Comparison of ENCODE assay signal across 28 mouse cellular contexts in the genomic region with DNA sequence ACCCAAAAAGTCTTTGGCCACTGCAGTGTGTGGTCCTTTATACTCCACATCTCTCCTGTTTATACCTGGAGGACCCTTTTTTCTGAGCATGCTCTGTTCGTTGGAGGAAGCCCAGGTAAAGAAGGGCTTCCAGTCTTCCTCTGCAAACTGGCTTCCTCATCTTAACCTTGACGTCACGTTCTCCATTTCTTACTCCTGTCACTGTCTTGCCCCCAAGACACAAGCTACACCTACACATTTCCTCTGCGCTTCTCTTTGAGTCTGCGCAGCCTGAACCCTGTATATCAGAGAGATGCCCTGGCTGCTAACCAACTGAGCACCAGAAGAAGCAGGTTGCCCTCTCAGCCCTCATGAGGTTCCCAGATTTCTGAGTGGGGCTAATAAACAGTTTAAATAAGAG. TPM values are rescaled to one million over a fixed set of nuclear protein-coding genes. Genes with fewer than 3 reads are reported as not detected.
DNase-seq lines count a peak whose midpoint lies in the region; ATAC-seq and TF ChIP-seq lines count a peak whose summit lies in the region.
"Had no signal": no experiment of that assay in that cellular context is flagged by ENCODE, and none has a peak within 500 bp of the region (broad histone marks: within the 10 kb centered on the region; RNA-seq: fewer than 3 reads in every experiment).

No protein-coding gene starts in this region.

- H3K27ac ChIP-seq in heart, embryonic 10.5 days: 0 out of 2 replicates have a peak overlapping the region, but pooled peaks have one; percentile 45
- H3K27ac ChIP-seq in lung, embryonic 15.5 days: peak overlapping the region; percentile 43; the same call in 1 of the 2 replicates
- peak overlapping the region; percentile 84; the same call in 1 of the 2 replicates for H3K27ac ChIP-seq in stomach, postnatal 0 days (replicated peaks)
- H3K27ac ChIP-seq: embryonic facial prominence, embryonic 13.5 days; forebrain, embryonic 12.5 days; hindbrain, embryonic 14.5 days; limb, embryonic 12.5 days; midbrain, embryonic 15.5 days; neural tube, embryonic 13.5 days had no signal

- intact Hi-C loops in heart, postnatal 14 days (cut with DNase I): no loop called here

- no peaks in the 10 kb centered on the region for H3K9me3 ChIP-seq in heart, embryonic 10.5 days
- H3K9me3 ChIP-seq in lung, embryonic 15.5 days: no peaks in the 10 kb centered on the region
- H3K9me3 ChIP-seq in stomach, postnatal 0 days (ENCODE audit: control insufficient read depth, low read length): no peaks in the 10 kb centered on the region
- H3K9me3 ChIP-seq: embryonic facial prominence, embryonic 13.5 days; forebrain, embryonic 12.5 days; intestine, embryonic 15.5 days; limb, embryonic 12.5 days; midbrain, embryonic 15.5 days; neural tube, embryonic 13.5 days had no signal

- H3K9ac ChIP-seq in lung, embryonic 15.5 days: no peak overlapping the region
- no peak overlapping the region for H3K9ac ChIP-seq in stomach, postnatal 0 days (ENCODE audit: low read length)
- H3K9ac ChIP-seq: embryonic facial prominence, embryonic 13.5 days; forebrain, embryonic 12.5 days; hindbrain, embryonic 14.5 days; intestine, embryonic 15.5 days; limb, embryonic 12.5 days; liver, postnatal 0 days; midbrain, embryonic 15.5 days; neural tube, embryonic 13.5 days had no signal

- no peak overlapping the region for H3K4me2 ChIP-seq in lung, embryonic 15.5 days
- no peak overlapping the region for H3K4me2 ChIP-seq in stomach, postnatal 0 days (replicated peaks; ENCODE audit: low read depth)
- H3K4me2 ChIP-seq: embryonic facial prominence, embryonic 13.5 days; forebrain, embryonic 12.5 days; hindbrain, embryonic 14.5 days; intestine, embryonic 15.5 days; limb, embryonic 12.5 days; liver, embryonic 11.5 days; midbrain, embryonic 15.5 days; neural tube, embryonic 13.5 days had no signal

- no peak overlapping the region for H3K4me3 ChIP-seq in heart, embryonic 10.5 days
- no peak overlapping the region for H3K4me3 ChIP-seq in lung, embryonic 15.5 days
- no peak overlapping the region for H3K4me3 ChIP-seq in stomach, postnatal 0 days (ENCODE audit: low read depth, low read length)
- H3K4me3 ChIP-seq: embryonic facial prominence, embryonic 13.5 days; erythroblast, embryonic 14.5 days; forebrain, embryonic 12.5 days; intestine, embryonic 15.5 days; limb, embryonic 12.5 days; midbrain, embryonic 15.5 days; neural tube, embryonic 13.5 days had no signal

- ATAC-seq in lung, embryonic 15.5 days (ENCODE audit: borderline replicate concordance, extremely low read depth, low FRiP score, low TSS enrichment): no peak
- no peak for ATAC-seq in stomach, postnatal 0 days (ENCODE audit: low FRiP score, low TSS enrichment)
- ATAC-seq: activated CD4-positive, CD25-positive, alpha-beta regulatory T cell, adult 4 months; liver, postnatal 0 days; midbrain, embryonic 15.5 days had no signal

- DNase-seq in heart, embryonic 10.5 days (ENCODE audit: low spot score): no peak
- DNase-seq in heart, postnatal 14 days: no peak
- DNase-seq in lung, postnatal 25 days (ENCODE audit: low spot score): no peak
- peak; percentile 3 for DNase-seq in induced T-regulatory cell, adult 2 months (ENCODE audit: low read depth)
- no peak for DNase-seq in stomach, postnatal 0 days (ENCODE audit: low spot score)
- DNase-seq in Muller cell, postnatal 12 days (ENCODE audit: inconsistent ontology term): no peak
- DNase-seq: adrenal gland, adult 8-10 months; cerebellum, adult 18-20 months; embryo, embryonic 11 days; gastrocnemius, postnatal 36 days; heart, postnatal 36 days; kidney, adult 8-10 months; kidney, postnatal 36 days; liver, postnatal 0 days; retina, postnatal 1 day; right cerebral cortex, postnatal 4 days had no signal

- no peak for TF ChIP-seq EP300 in stomach, postnatal 0 days (optimal IDR thresholded peaks at IDR 0.05)

- no peaks in the 10 kb centered on the region for H3K36me3 ChIP-seq in heart, embryonic 10.5 days
- no peaks in the 10 kb centered on the region for H3K36me3 ChIP-seq in lung, embryonic 15.5 days
- H3K36me3 ChIP-seq in stomach, postnatal 0 days (ENCODE audit: control insufficient read depth, insufficient read depth, low read length): no peaks in the 10 kb centered on the region
- H3K36me3 ChIP-seq: embryonic facial prominence, embryonic 13.5 days; forebrain, embryonic 12.5 days; intestine, embryonic 15.5 days; limb, embryonic 12.5 days; midbrain, embryonic 15.5 days; neural tube, embryonic 13.5 days had no signal

- peaks cover 28% of the 10 kb centered on the region for H3K4me1 ChIP-seq in heart, embryonic 10.5 days
- H3K4me1 ChIP-seq in lung, embryonic 15.5 days: peaks cover 21% of the 10 kb centered on the region
- no peaks in the 10 kb centered on the region for H3K4me1 ChIP-seq in stomach, postnatal 0 days (replicated peaks; ENCODE audit: control insufficient read depth, insufficient read depth)

- H3K27me3 ChIP-seq in heart, embryonic 10.5 days (ENCODE audit: insufficient read depth, poor library complexity, severe bottlenecking): 0 out of 2 replicates have a peak, but pooled peaks cover 6% of the 10 kb centered on the region
- no peaks in the 10 kb centered on the region for H3K27me3 ChIP-seq in lung, embryonic 15.5 days
- no peaks in the 10 kb centered on the region for H3K27me3 ChIP-seq in stomach, postnatal 0 days (ENCODE audit: control insufficient read depth, insufficient read depth, low read length)
- H3K27me3 ChIP-seq: embryonic facial prominence, embryonic 13.5 days; forebrain, embryonic 12.5 days; intestine, embryonic 15.5 days; limb, embryonic 12.5 days; midbrain, embryonic 15.5 days; neural tube, embryonic 13.5 days had no signal

- 79% methylated on average over 5 of the region's 5 CpGs for WGBS in heart, embryonic 10.5 days
- 66% methylated on average over 5 of the region's 5 CpGs for WGBS in lung, embryonic 15.5 days
- 77% methylated on average over 5 of the region's 5 CpGs for WGBS in stomach, postnatal 0 days

- TF ChIP-seq CTCF in stomach, postnatal 0 days (IDR thresholded peaks at IDR 0.05; ENCODE audit: low read depth): no peak

RNA-seq across cellular contexts. Expression of gene Zfp90, which starts 35.8 kb away (rescaled TPM):
- 12.5 and 19.3 TPM in 2 replicates for polyA plus RNA-seq in heart, embryonic 10.5 days (2016; fragmentation: Nextera tagmentation; extraction: Ambion mirVana)
- 1 to 10 TPM; 4.1 to 4.3 TPM for total RNA-seq in heart, postnatal 14 days (2021)
- polyA plus RNA-seq in lung, embryonic 15.5 days (2015; fragmentation: Nextera tagmentation; extraction: Ambion mirVana): 16.5 and 17.5 TPM in 2 replicates
- 8.6 and 8.8 TPM in 2 replicates for polyA plus RNA-seq in stomach, postnatal 0 days (2015; fragmentation: Nextera tagmentation; extraction: Ambion mirVana)

RNA-seq across cellular contexts. Expression of gene Smpd3, which starts 41.6 kb away (rescaled TPM):
- polyA plus RNA-seq in heart, embryonic 10.5 days (2016; fragmentation: Nextera tagmentation; extraction: Ambion mirVana): 3.8 and 4.4 TPM in 2 replicates
- 1 to 10 TPM; 5.3 to 5.6 TPM for total RNA-seq in heart, postnatal 14 days (2021)
- 1.0 and 1.3 TPM in 2 replicates for polyA plus RNA-seq in lung, embryonic 15.5 days (2015; fragmentation: Nextera tagmentation; extraction: Ambion mirVana)
- 47.6 and 47.7 TPM in 2 replicates for polyA plus RNA-seq in stomach, postnatal 0 days (2015; fragmentation: Nextera tagmentation; extraction: Ambion mirVana)
- total RNA-seq: megakaryocyte-erythroid progenitor cell, adult 5-6 weeks had no signal
- polyA plus RNA-seq: activated CD4-positive, CD25-positive, alpha-beta regulatory T cell, adult 4 months; erythroblast, embryonic 14.5 days had no signal
